Mouse (Mus musculus): ENCODE data around the gene Gm15737.

DNA sequence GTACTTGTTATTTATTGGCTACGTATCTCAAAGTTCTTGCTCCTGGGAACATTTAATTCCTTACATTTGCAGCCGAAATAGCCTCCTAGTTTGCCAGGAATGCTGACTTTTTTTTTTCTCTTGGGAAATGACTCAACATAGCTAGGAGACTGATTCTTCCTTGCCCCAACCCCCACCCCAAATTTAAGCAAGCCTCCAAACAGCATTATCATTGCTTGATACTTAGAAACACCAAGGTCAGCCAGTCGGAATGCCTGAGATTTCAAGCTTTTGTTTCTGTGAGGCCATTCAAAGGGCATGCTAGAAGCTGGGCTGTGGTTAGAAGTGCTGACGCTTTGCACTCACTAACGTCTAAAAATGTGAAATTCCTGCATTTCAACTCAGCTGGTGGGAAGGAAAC lies 41.8 kb upstream of the Gm15737 start:
- TF ChIP-seq CTCF (IDR thresholded peaks at IDR 0.05; ENCODE audit: low read depth) = no peak
- TF ChIP-seq EP300 (IDR thresholded peaks at IDR 0.05; ENCODE audit: low read depth) = no peak
